Mouse (Mus musculus) CH12.LX (cell line): ENCODE results near the gene Dnaja4. TPM values are rescaled to one million over a fixed set of nuclear protein-coding genes. Genes with fewer than 3 reads are reported as not detected.
"Not testable (repeated sequence)": the region's sequence is repeated elsewhere in the genome, so short reads cannot be mapped to it uniquely, and the experiment has no call there.

Experiments
- DNase-seq: peaks from one replicate; pipeline ENCODE4 v3.0.0-alpha.2; 2013; ENCODE audit errors: extremely low read depth
- H3K27ac ChIP-seq: 2 replicates; pipeline ENCODE4 v1.5.1; 2012; ENCODE audit warnings: low read depth, mild to moderate bottlenecking, control low read depth, moderate library complexity; ENCODE audit not compliant: insufficient read depth
- H3K27me3 ChIP-seq: replicated peaks from 2 replicates; pipeline ENCODE3; 2012; ENCODE audit warnings: inconsistent platforms
- H3K36me3 ChIP-seq, 2 experiments: replicated peaks in 1 of 2; 2 replicates each; pipeline versions ENCODE3 to v1.6.1; 2012; ENCODE audit warnings: inconsistent platforms in 1 of 2, low read length in 1 of 2, mild to moderate bottlenecking in 1 of 2, mixed read lengths in 1 of 2, moderate library complexity in 1 of 2; ENCODE audit not compliant: control insufficient read depth in 1 of 2, insufficient read depth in 1 of 2
- H3K4me1 ChIP-seq, 2 experiments: 2 replicates each; pipeline ENCODE4 v1.6.1; 2012; ENCODE audit warnings: inconsistent platforms in 1 of 2, moderate library complexity in 1 of 2; ENCODE audit not compliant: insufficient read depth in 2 of 2, control insufficient read depth in 1 of 2
- H3K4me2 ChIP-seq: 2 replicates; pipeline ENCODE4 v1.6.1; 2012; ENCODE audit warnings: low read depth, mild to moderate bottlenecking, control low read depth; ENCODE audit not compliant: poor library complexity, insufficient read depth, severe bottlenecking
- H3K4me3 ChIP-seq, 3 experiments: fragments of 150-350 bp in 1 of 3; sonication (generic) in 1 of 3; replicated peaks in 1 of 3; 2 replicates each; pipeline versions ENCODE3 to v1.5.1; 2011 to 2012; ENCODE audit warnings: low read depth in 2 of 3, low read length in 2 of 3, mild to moderate bottlenecking in 2 of 3, moderate library complexity in 2 of 3, control low read depth in 1 of 3, improper control_type of control experiment in 1 of 3, inconsistent platforms in 1 of 3, mixed read lengths in 1 of 3; ENCODE audit not compliant: poor library complexity in 1 of 3
- H3K79me2 ChIP-seq: replicated peaks from 2 replicates; pipeline ENCODE4 v1.6.1; 2012; ENCODE audit warnings: mild to moderate bottlenecking, moderate library complexity; ENCODE audit not compliant: control insufficient read depth, poor library complexity, insufficient read depth, severe bottlenecking; ENCODE audit errors: extremely low read depth
- H3K9ac ChIP-seq: 2 replicates; pipeline ENCODE4 v1.6.1; 2012; ENCODE audit warnings: low read depth, mild to moderate bottlenecking, control low read depth, moderate library complexity; ENCODE audit not compliant: insufficient read depth
- H3K9me3 ChIP-seq: replicated peaks from 2 replicates; pipeline ENCODE3; 2012; ENCODE audit warnings: low read length, inconsistent platforms, mixed read lengths
- BHLHE40 ChIP-seq: IDR thresholded peaks from 2 replicates; pipeline ENCODE4 v1.6.1; 2011; ENCODE audit warnings: mild to moderate bottlenecking, low read depth, low read length, improper control_type of control experiment
- E2F4 ChIP-seq: IDR thresholded peaks from 2 replicates; pipeline ENCODE4 v1.6.1; 2011; ENCODE audit warnings: low read depth, low read length, improper control_type of control experiment; ENCODE audit not compliant: insufficient replicate concordance
- ELF1 ChIP-seq: IDR thresholded peaks from 2 replicates; pipeline ENCODE4 v1.6.1; 2014; ENCODE audit warnings: low read depth, mild to moderate bottlenecking, inconsistent platforms, low read length, improper control_type of control experiment
- ETS1 ChIP-seq: conservative IDR thresholded peaks from 2 replicates; pipeline ENCODE4 v1.6.1; 2012; ENCODE audit warnings: low read depth, mild to moderate bottlenecking, inconsistent platforms, low read length, improper control_type of control experiment, moderate library complexity
- GABPA ChIP-seq: IDR thresholded peaks from 2 replicates; pipeline ENCODE4 v1.6.1; 2012; ENCODE audit warnings: low read depth, low read length, improper control_type of control experiment, inconsistent platforms; ENCODE audit not compliant: insufficient replicate concordance
- IRF4 ChIP-seq: IDR thresholded peaks from 2 replicates; pipeline ENCODE4 v1.6.1; 2014; ENCODE audit warnings: low read depth, mild to moderate bottlenecking, inconsistent platforms, low read length, improper control_type of control experiment
- MAFK ChIP-seq: IDR thresholded peaks from 2 replicates; pipeline ENCODE4 v1.6.1; 2011; ENCODE audit warnings: low read length, improper control_type of control experiment; ENCODE audit not compliant: insufficient replicate concordance
- MAX ChIP-seq: IDR thresholded peaks from 2 replicates; pipeline ENCODE4 v1.6.1; 2011; ENCODE audit warnings: low read length, improper control_type of control experiment
- PAX5 ChIP-seq: IDR thresholded peaks from 2 replicates; pipeline ENCODE4 v1.6.1; 2012; ENCODE audit warnings: low read length, inconsistent platforms, mixed read lengths
- RAD21 ChIP-seq: IDR thresholded peaks from 2 replicates; pipeline ENCODE4 v1.6.1; 2011; ENCODE audit warnings: low read depth, mild to moderate bottlenecking, low read length, improper control_type of control experiment, moderate library complexity
- TBP ChIP-seq: conservative IDR thresholded peaks from 2 replicates; pipeline ENCODE4 v1.6.1; 2011; ENCODE audit warnings: low read depth, low read length, improper control_type of control experiment
- TCF12 ChIP-seq: IDR thresholded peaks from 2 replicates; pipeline ENCODE4 v1.6.1; 2014; ENCODE audit warnings: low read depth, mild to moderate bottlenecking, inconsistent platforms, low read length, improper control_type of control experiment
- USF1 ChIP-seq: IDR thresholded peaks from 2 replicates; pipeline ENCODE4 v1.6.1; 2014; ENCODE audit warnings: low read depth, mild to moderate bottlenecking, inconsistent platforms, low read length, improper control_type of control experiment
- ZC3H11A ChIP-seq: IDR thresholded peaks from 2 replicates; pipeline ENCODE4 v1.6.1; 2012; ENCODE audit warnings: low read depth, mild to moderate bottlenecking, inconsistent platforms, low read length, improper control_type of control experiment
- ZKSCAN1 ChIP-seq: IDR thresholded peaks from 2 replicates; pipeline ENCODE4 v1.6.1; 2012; ENCODE audit warnings: low read depth, inconsistent platforms, low read length, improper control_type of control experiment, borderline replicate concordance
- dilution Hi-C: fragments of 300-500 bp; cut with MboI; formaldehyde crosslinking; loops from 2 replicates; pipeline ENCODE4 v1.14.3; 2020; ENCODE audit warnings: low sequenced_read_pairs; ENCODE audit not compliant: extremely low pct_unique_long_range_greater_than_20kb, extremely low pct_ligation_motif_present
- in situ Hi-C: fragments of 300-500 bp; cut with MboI; formaldehyde crosslinking; loops from 3 replicates; pipeline ENCODE4 v1.14.3; 2019; ENCODE audit warnings: low sequenced_read_pairs, low pct_ligation_motif_present, low pct_unique_long_range_greater_than_20kb, mixed read lengths
- polyA plus RNA-seq: library from polyadenylated mRNA; unstranded; fragments of >175 nt; gene quantifications from 2 replicates; pipeline ENCODE4 v1.2.1, GENCODE M21; 2012; ENCODE audit warnings: low read depth; ENCODE audit not compliant: insufficient read length
- total RNA-seq, 2 experiments: library from RNA; depleted of rRNA; stranded (reverse); fragments of 300-350 nt in 1 of 2; fragments of >200 nt in 1 of 2; gene quantifications; 2 replicates each; pipeline ENCODE4 v1.2.3; 2012 to 2014

The Dnaja4 gene
- total and polyA plus RNA-seq, 3 experiments: 0.81 to 2.4 (median 1.1) TPM

DNA sequence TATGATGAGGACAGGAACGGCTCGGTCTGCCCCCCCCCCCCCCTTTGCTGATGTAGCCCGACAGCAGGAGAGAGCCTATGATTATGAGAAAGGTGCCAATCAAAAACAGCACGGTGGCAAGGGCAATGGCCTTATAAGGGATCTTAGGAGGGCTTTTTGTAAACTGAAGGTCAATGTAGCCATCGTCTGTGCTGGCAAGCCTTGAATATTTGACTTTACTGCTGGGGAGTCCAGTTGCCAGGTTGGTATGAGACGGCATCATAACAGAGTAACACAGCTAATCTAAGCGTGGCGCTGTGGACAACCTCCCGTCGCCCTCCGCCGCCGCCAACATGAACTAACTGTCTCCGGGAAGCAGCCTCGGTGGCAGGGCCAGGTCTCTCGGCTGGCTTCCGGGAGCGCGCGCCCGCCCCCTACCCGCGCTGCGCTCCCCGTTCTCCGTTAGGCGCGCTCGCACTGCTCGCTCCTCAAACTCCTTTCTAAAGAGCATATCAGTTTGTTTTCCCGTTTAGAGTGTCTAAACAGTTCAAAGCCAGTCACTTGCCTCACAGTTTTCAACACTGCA is 7.3 kb upstream of the Dnaja4 start:
- H3K9ac ChIP-seq: peak overlapping the region; percentile 39; the same call in 1 of the 2 replicates
- H3K9me3 ChIP-seq, H3K79me2 ChIP-seq, in situ Hi-C loops, DNase-seq, dilution Hi-C loops, H3K27ac ChIP-seq, H3K36me3 ChIP-seq, H3K4me3 ChIP-seq: not testable (repeated sequence)
- TF ChIP-seq ELF1: peak; percentile 42; the same call in 1 of the 2 replicates
- H3K27me3 ChIP-seq: peaks cover 20% of the 10 kb centered on the region
- peaks cover 5 to 26% of the 10 kb centered on the region in 2 experiments for H3K4me1 ChIP-seq
- peak overlapping the region; percentile 8; the same call in 1 of the 2 replicates for H3K4me2 ChIP-seq

DNA sequence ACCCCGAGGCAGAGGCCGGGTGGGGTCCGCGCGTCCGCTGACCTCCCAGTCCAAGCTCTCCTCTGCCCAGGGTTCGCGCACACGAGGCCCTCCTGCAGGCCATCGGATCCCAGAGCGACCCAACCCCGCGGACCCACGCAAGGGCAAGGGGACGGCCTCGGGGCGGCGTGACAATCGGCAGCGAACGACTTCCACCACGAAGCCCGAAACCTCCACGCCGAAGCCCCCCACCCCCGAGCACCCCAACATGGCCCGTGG is 343 bp downstream of the Dnaja4 start:
- Histone ChIP-seq H3K4me2 (0 out of 2 replicates have a peak overlapping the region, but pooled peaks have one; percentile 13), H3K27me3 (peaks cover 36% of the 10 kb centered on the region), H3K9ac (peak overlapping the region; percentile 77; the same call in 1 of the 2 replicates), H3K4me1 (0 out of 4 replicates have a peak, but pooled peaks cover 0 to 3% of the 10 kb centered on the region in 2 experiments)
- dilution Hi-C loops: no loop called here
- TF ChIP-seq ZC3H11A (no peak), TBP (no peak), MAX (no peak), E2F4 (no peak), PAX5 (no peak), GABPA (no peak), RAD21 (no peak), TCF12 (no peak), BHLHE40 (no peak), ZKSCAN1 (no peak), IRF4 (no peak), MAFK (no peak), ETS1 (no peak), USF1 (no peak)
- TF ChIP-seq, all 38 proteins: peak for 0
- Histone ChIP-seq H3K27ac (no peak overlapping the region), H3K9me3 (peaks cover 13% of the 10 kb centered on the region), H3K36me3 (no peaks in the 10 kb centered on the region), H3K4me3 (peak overlapping the region in 2 of 3 experiments; percentile 48 to 65), H3K79me2 (no peaks in the 10 kb centered on the region)
- in situ Hi-C loops: no loop called here
- DNase-seq: no peak
